Mouse (Mus musculus): ENCODE measurements around the gene Ulbp1.
"Not testable (repeated sequence)": the region's sequence is repeated elsewhere in the genome, so short reads cannot be mapped to it uniquely, and the experiment has no call there.

The Ulbp1 gene

GRCm38 (mm10) chr10:7473197-7473889, at the start of gene Ulbp1:
Gene Ulbp1, minus strand, starts transcription at chr10:7473638.
- no peak for DNase-seq

GRCm38 (mm10) chr10:7498180-7498579, 24.7 kb upstream of the Ulbp1 start:
- not testable (repeated sequence) for DNase-seq

- DNase-seq, result peak; percentile 24
Observed at GRCm38 (mm10) chr10:7492384-7492783, 18.9 kb upstream of the Ulbp1 start.

- no peak for DNase-seq
Observed at GRCm38 (mm10) chr10:7483650-7484049, 10.2 kb upstream of the Ulbp1 start.

- not testable (repeated sequence) for DNase-seq
Observed at GRCm38 (mm10) chr10:7474225-7474624, 787 bp upstream of the Ulbp1 start.

GRCm38 (mm10) chr10:7471664-7472063, 1.8 kb downstream of the Ulbp1 start:
- DNase-seq, result no peak

GRCm38 (mm10) chr10:7470457-7470856, 3.0 kb downstream of the Ulbp1 start:
- DNase-seq, result no peak

GRCm38 (mm10) chr10:7469716-7470414, 3.6 kb downstream of the Ulbp1 start:
- DNase-seq, result peak; percentile 21

- peak; percentile 5 for DNase-seq
Observed at GRCm38 (mm10) chr10:7462006-7462405, 11.4 kb downstream of the Ulbp1 start.

GRCm38 (mm10) chr10:7438928-7439327, 34.5 kb downstream of the Ulbp1 start:
- no peak for DNase-seq

GRCm38 (mm10) chr10:7393143-7394035, 80.0 kb downstream of the Ulbp1 start:
- peak; percentile 30 for DNase-seq

- DNase-seq, result peak; percentile 54
Observed at GRCm38 (mm10) chr10:7391935-7392930, 81.2 kb downstream of the Ulbp1 start.

- DNase-seq, result peak; percentile 46
Observed at GRCm38 (mm10) chr10:7391561-7391934, 81.9 kb downstream of the Ulbp1 start.

GRCm38 (mm10) chr10:7391108-7391507, 82.3 kb downstream of the Ulbp1 start:
- peak; percentile 52 for DNase-seq

Measured in embryo, embryonic 11 days (tissue).